Mouse (Mus musculus): Measurements from ENCODE around the gene Zmiz1.

DNA sequence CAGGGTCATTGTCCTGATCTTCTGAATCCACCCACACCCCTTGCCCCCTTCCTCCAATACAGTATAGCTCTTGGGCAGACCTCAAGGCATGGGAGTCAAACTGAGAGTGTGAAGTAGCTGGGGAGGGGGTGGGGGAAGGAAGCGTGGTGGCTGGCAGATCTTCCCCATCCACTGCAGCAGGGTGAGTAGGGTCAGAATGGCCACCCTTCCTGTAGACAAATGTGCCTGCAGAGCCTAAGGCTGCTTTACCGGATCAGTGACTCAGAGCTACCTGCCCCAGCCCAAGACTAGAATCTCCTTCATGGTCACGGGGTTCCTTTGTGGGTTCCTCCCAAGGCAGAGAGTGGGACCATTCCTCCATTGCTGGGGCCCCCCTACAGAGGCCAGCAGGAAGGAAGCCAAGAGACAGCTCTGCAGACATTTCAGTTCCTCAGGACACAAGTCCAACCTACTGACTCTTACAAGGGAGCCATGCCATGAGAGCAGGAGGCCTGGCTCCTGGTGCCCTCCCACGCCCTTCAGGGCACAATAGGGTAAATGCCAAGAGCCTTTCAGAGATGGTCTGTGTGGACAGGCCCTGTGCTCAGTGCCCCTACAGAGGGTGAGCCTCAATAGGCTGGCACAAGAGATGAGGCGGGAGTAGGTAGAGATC lies 169.6 kb downstream of the Zmiz1 start:
- no peak for TF ChIP-seq GATA1 (IDR thresholded peaks at IDR 0.05; ENCODE audit: low read length)
- no peak for TF ChIP-seq TAL1 (IDR thresholded peaks at IDR 0.05; ENCODE audit: low read length)
